Mouse (Mus musculus) adrenal gland, adult 18-20 months (tissue): ENCODE measurements around the gene Ctnna3. TPM values are rescaled to one million over a fixed set of nuclear protein-coding genes. Genes with fewer than 3 reads are reported as not detected.
A peak's percentile ranks its signal among the peaks of the same experiment; 100 is the strongest.

Source experiments
- DNase-seq, 2 experiments: peaks; one replicate each; pipeline ENCODE4 v3.0.0; 2021 to 2022; ENCODE audit warnings: low spot score in 2 of 2
- total RNA-seq, 2 experiments: library from RNA; stranded (reverse); gene quantifications; 1 replicate in 1 of 2; 2 replicates in 1 of 2; pipeline ENCODE4 v1.2.3; 2021

Gene Ctnna3
- total RNA-seq, 2 experiments from 2014 or later: 0.40 to 0.48 TPM

DNA sequence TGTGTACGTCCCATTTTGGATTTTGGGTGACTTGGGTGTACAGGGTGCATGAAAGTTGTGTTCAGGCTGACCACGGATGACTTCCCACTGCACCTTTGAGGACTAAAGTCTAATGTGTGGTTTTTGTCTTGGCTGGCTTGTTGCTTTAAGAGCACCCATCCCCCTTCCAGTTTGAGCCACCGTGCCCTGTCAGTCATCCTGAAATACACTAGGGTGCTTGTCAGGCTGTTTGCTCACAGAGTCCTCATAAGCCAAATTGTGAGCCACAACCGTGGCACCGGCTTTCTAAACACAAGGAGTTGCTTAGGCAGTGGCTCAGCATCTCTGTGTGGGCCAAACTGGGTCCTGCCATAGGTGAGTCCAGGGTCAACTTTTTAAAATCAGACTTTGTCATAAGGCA lies 50.2 kb downstream of the Ctnna3 start:
- no peak for DNase-seq

DNA sequence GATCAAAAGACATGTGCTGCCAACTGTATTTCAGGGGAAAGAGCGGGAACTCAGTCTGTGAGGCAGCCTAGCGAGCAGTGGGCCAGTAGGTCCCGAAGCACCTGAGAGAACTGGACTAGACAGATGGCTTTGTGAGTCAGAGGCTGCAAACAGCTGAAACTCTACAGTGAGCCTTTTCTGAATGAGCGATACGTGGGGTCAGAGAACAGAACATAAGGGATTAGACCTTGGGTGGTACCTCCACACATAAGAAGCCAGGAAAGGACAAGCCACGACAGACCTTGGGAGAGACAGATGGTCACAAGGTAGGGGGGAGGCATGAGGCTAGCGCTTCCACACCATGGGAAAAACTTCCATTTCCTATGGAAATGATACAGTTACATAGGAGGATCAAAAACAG lies 58.4 kb downstream of the Ctnna3 start:
- DNase-seq: no peak

DNA sequence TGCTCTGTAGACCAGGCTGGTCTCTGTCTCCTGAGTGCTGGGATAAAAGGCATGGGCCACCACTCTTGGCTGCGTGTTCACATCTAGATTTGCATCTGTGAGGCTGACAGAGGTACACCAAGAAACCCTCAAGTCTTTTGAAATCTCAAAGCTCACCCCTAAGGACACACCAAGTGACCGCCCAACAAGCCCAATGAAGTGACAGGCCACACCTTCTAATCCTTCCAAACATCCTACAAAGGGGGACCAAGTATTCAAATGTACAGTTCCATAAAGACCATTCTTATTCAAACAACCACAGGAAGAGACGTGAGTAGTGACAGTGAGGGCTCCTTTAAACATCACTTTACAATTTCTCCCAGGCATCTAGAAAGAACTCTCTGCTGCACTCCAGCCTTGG lies 94.1 kb downstream of the Ctnna3 start:
- no peak for DNase-seq

DNA sequence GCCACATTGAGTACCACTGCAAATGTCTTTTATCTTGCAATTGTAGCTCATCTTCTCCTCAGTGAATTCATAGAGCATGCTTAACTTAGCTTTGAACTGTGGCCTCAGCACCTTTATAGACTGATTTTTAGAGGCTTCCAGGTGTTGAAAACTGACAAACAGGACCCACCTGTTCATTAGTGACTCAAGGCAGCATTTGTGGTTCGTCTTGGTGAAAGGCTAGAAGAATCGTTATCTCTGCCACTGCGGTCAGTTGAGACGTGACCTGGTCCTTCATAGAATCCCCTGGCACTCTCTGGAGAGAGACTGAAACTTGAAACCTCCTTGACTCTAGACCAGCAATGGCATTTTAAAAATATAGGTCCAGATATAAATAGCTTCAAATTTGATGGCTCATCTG lies 96.1 kb downstream of the Ctnna3 start:
- no peak for DNase-seq

DNA sequence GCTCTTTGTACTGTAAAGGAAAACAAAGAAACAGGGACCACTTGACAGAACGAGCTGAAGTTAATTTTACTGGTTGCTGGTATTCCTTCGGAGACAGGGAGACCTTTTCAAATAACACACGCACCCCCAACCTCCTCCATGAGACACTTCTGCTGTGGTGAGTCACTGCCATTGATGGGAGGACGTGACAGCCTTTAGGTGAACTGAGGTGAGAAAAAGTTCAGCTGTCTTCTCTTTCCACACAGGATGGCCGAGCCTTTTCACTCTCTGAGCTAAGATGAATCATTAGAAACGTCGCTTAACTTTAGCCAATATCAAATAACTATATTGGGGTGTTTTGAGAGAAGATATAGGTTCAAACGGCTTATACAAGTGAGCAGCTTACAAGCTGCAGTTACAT lies 102.5 kb downstream of the Ctnna3 start:
- DNase-seq: no peak

DNA sequence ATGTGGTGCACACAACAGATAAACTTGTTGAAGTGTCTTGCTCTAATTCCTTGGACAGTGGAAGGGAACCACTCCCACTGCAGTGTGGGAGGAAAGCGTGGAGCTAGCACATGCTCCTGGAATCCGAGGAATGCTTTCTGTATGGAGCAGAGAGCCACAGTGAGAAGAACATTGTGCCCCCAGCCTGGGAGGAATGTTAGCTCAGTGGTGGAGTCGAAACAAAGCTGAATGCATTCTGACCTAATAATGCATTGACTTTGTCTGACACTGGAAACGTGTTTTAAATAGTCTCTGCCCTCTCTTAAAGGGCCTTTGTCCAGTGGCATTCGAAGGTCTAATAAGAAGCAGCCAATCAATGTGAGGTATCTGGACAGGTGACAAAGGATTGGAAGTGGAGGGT lies 111.9 kb downstream of the Ctnna3 start:
- no peak for DNase-seq

DNA sequence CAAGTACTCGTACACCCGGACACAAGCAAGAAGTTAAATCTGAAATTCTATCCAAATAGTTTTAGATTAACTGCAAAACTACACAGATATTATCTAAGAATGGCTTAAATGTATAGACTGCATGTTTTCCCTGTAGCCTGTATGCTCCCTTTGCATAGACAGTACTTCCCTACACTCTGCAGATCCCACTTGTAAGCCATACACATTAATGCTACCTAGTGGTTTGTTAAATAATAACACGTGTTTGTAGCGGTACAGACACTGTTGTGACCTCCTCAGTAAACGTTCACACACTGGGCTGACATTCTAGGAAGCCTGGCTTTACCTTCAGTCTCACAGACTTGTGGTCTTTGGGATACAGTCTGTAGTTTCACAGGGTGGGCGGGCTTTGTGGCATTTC lies 112.6 kb downstream of the Ctnna3 start:
- DNase-seq: no peak

DNA sequence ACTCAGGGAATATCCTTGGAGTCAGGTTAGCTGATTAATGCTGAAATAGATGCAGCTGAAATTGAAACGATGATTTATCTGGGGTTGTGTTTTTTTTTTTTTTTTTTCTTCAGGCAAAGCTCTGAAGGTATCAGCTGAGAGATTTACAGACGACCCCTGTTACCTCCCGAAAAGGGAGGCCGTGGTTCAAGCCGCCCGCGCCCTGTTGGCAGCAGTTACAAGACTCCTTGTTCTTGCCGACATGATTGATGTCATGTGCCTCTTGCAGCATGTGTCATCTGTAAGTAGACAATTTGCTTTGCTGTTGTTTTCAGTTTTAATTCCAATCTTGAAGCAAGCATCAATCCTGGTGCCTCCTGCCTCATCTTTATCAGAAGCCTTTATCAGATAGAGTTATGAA lies 136.8 kb downstream of the Ctnna3 start:
- no peak for DNase-seq

DNA sequence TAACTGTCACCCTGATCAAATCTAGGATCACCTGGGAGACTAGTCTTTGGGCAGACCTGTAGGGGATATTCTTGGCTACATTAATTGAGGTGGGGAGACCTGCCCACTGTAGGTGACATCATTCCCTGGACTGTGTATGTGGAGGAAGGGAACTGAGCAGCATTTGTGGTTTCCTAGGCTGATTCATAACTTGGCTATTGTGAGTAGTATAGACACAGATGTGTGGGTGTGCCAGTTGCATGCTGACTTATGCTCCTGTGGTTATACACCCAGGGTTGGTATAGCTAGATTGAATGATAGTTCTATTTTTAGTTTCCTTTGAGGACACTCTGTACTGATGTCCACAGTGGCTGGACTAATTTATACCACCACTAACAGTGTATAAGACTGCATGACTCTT lies 141.7 kb downstream of the Ctnna3 start:
- DNase-seq: no peak

DNA sequence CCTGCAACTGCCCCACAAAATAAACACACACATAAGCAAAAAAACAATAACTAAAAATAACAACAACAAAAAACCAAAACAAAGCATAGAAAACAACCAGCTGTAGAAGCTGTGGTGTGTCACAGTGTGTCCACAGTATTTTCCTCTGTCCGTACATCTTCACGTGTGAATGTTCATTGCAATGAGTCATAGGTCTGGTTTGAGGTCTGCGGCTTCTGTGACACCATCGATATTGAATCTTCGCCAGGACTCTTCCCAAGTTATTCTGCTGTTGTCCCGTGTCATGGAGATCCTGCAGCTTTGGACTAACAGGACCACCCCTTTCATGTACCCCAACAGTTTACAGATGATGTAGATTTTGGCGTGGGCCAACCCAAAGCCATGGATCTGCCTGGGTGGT lies 143.0 kb downstream of the Ctnna3 start:
- no peak for DNase-seq

DNA sequence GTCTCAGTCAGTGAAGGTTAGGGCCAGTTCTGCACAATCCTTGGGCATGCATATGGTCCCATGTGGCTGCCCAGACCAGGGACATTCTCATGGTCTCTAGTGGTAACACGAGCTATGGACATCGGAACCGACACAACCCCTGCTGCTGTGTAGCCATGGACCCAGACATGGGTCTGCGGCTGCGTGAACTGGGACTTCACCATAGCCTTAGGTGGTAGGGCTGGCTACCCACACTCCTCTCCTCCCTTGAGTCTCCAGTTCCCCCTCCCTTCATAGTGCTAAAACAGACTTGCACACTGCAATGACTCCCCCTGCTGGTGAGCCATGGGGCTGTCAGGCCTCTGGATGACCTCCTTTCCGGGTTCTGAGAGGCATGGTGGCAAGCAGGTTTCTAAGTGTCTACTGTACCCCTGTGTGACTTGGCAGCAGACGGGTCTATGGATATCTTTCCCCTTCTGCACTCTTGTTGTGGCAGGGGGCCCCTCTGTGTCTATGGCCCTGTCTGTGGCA lies 144.3 kb downstream of the Ctnna3 start:
- DNase-seq: peak; percentile 24 to 30

DNA sequence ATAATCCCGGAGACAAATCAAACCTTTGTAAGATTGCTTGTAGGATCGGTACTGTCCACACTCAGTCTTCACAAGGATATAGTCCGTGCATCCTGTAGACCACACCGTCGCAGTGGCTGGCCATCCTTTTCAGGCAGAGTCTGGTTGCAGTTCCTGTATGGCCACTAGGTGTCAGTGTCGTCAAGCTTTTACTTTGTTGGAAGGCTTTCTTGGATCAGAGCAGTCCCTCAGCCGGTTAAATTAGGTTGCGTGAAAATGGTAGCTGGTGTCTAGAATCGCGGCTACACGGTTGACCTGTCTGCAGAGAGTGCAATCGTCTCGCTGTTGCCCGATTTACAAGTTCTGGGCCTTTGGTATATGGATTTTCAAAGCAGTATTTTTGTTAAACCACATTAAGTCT lies 152.7 kb downstream of the Ctnna3 start:
- DNase-seq: peak; percentile 74 to 75

DNA sequence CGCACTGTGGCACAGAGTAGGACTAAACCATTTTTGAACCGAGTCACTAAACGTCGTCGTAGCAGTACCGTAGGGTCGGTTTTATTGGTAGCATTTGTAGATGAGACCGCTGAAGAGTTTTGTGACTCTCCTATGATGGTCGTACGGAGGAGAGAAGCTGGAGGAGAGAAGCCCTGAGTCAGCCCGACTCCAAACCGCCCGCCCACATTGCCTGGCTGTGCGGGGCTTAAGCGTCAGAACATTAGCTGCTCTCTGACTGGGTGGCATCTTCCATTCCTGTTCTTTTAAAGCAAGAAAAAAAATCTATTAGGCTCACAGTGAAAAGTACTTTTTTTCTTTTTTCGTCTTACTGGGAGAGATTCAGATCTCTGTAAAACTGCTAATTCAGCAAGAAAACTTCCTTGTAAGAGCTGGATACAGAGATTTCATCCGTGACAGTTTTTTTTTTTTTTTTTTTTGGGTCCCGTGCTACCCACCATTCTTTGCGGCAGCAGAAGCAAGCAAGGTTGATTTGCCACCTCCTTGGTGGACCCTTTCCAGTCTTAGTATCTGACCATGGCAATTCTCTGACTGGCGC lies 154.0 kb downstream of the Ctnna3 start:
- DNase-seq: no peak

DNA sequence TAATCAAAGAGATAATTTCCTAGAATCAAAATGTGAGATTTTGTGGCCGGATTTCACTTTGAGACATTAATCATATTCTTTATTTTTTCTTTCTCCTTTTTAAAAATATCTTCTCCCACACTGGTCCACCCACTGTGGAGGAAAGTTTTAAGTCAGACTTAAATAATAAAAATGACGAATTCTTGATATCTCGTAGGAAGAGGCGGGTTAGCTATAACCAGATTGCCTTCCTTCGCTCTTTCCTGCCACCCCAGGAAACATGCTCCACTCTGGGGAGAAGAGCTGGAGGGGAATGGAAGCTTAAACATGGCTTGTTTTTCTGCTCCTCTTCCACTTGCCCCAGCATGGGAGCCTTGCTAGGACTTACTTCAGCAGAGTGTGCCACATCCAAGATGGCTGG lies 169.5 kb downstream of the Ctnna3 start:
- no peak for DNase-seq

DNA sequence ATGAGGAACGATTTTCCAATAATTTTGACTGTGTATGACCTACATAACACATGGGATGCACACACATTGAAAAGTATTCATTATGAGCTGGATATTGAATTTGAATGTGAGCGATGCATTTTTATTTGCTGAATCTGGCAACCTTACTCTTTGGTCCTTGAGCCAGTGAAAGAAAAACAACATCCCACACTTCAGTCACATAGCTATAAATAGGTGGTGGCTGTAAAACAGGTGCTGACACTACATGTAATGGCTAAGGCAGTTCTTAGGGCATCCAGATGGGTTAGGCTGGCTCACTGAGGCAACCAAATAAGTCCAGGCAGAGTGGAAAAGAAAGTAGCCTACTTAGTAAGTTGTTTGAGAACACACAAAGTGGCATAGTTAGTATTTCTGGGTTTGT lies 171.3 kb downstream of the Ctnna3 start:
- no peak for DNase-seq

DNA sequence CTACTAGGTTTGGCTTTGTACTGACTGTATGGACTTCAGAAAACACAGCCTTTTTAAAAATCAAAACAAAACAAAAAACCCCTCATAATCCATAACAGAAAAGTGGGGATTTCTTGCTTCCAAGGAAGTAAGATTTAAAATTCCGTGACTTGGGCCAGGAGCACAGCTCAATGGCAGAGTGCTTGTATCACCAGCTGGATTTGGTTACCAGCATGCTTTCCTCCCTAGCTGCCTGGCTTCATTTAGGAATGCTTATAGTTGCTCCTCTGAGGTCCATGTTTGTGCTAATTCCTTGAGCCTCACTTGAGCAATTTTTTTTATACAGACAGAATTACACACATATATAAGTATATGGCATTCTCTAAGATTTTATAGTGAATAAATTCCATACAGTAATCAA lies 198.6 kb downstream of the Ctnna3 start:
- DNase-seq: no peak

DNA sequence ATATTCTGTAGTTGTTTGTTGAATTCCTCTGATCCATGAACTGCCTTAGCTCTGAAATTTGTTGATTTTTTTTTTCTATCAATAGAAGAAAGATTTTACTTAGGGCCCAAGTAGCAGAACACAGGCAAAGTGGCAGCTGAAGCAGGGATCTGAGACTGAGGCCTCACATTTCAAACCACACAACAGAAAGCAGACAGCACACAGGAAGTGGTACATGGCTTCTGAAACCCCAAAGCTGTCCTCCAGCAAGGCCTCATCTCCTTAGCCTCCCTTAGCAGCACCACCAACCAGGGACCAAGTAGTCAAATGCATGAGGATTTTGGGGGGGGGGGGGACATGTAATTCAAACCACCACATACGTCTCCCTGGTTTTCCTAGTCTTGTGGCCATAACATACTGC lies 204.0 kb downstream of the Ctnna3 start:
- DNase-seq: no peak

DNA sequence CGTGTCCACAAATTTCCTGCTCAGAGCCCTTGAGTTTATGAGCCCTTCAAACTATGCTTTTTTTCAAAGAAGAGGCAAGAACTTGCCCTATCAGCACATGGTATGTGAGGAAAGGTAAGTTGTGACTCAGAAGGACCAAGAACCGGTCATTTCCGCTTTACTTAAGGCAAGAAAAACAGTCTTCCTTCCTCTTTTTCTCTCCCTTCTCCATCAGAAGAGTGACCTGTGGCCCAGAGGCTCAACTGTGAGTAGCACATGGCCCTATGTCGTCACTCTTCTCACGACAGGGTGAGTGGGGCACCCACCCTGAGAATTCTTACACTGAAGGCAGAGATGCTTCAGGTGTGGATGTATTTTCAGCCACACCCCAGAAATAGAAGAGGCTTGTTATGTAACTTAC lies 208.1 kb downstream of the Ctnna3 start:
- DNase-seq: no peak

DNA sequence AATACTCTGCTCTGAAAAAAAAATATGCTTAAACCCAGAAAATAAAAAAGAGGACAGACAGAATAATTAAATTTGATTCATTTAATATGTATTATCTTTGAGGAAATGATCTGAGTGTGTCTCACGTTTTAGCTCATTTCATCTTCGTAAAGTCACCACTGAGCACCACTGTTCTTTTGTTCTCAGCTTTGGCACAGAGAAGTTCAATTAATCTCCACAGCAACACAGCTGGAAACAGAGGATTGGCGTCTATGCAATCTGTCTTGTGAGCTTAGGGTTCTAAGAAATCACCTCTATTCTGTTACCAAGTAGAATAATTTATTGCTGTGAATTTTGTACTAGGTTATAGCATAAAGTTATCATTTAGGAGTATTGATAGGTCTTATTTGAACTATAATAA lies 217.4 kb downstream of the Ctnna3 start:
- DNase-seq: no peak

DNA sequence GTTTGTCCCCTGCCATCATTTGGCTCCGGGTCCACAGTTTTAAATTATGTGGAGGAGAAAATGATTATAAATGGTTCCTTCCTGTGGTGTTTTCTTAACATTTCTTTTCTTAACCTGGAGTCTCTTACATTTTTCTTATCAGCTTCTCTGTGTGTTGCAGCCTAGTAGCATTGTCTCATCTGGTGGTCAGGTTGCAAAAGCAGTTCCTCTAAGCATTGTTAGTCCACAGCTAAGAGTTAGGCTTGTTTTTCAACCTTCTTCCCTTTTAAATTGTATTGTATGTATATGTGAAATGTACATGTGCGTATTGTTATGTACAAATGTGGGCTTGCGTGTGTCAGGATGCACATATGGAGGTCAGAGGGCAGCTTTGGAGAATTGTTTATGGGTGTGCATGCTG lies 220.4 kb downstream of the Ctnna3 start:
- no peak for DNase-seq

DNA sequence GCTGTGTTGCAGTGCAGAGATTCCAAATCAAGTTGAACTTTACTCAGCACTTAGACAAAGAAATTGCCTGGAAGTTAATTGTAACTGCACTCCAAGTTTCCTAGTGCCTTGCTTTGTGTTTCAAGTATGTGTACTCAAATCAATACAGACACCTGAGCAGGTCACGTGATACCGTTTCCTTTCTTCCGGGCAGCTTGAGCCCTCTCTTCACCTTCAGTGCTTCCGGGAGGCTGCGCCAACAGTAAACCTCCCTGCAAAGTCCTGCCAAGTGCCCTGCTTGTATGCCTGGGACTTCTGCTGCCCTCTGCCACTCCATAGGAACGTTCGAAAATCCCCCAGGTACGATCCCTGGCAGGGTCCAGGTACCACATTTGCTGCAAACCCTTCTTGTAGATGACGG lies 223.0 kb downstream of the Ctnna3 start:
- no peak for DNase-seq

DNA sequence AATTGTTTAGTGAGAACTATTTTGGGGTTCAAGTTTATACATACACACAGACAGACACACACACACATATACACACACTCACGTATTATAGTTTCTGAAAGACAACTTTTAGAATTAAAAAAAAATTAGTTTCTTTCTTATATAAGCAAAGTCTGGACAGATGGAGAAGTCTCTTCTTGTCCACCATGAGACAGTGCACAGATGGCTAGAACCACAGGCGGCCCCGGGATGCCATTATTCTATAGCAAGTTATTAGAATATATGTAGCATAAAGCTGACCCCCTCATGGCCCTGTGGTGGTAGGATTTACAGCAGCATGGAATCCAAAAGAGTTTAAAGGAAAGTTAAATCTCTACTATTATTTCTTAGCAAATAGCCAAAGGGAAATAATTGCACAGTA lies 223.7 kb downstream of the Ctnna3 start:
- DNase-seq: no peak

DNA sequence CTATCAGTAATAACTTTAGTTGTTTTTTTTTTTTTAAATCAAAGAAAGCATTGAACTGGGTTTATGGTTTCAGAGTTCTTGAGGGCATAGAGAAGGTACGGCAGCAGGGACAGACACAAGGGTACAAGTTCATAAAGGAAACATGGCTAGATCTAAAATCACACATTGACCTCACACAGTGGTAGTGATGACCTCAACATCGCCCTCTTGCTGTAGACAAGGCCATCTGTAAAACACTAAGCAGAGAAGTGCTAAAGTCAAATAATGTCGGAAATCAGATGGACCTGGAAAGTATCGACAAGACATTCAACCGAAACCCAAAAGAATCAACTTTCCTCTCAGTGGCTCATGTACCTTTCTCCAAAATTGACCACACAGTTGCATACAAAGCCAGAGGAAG lies 224.7 kb downstream of the Ctnna3 start:
- no peak for DNase-seq

DNA sequence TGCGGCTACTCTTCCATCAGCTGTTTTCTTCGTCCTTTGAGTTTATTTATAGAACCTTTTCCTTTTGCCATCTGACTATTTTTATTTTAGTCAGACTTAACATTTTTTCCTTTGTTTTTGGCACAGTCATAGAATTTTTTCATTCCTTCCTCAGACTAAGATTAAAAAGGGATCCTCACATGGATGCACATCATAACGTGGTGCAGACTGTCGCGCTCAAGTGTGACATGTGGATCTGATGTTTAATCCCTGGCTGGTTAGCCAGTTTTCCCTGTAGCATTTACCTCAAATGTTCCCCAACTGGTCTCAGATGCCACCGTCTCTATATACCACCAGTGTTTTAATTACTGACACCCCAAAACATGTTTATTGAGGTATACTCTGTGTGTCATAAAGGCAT lies 246.4 kb downstream of the Ctnna3 start:
- no peak for DNase-seq
